Mouse (Mus musculus): ENCODE measurements at regions not wholly inside any gene's neighbourhood (a gene's known extent, or its start where the extent isn't known, plus 50 kb on each side); places are given as distances from the start of the nearest gene placed in this dataset.

GRCm38 (mm10) chr5:119739386-119739785, 68.9 kb downstream of the Tbx3 start:
- no peak for DNase-seq (ENCODE audit: low read depth)

- peak; percentile 66 for DNase-seq (ENCODE audit: low read depth)
Measured at GRCm38 (mm10) chr5:119741116-119741515, 70.6 kb downstream of the Tbx3 start.

DNA sequence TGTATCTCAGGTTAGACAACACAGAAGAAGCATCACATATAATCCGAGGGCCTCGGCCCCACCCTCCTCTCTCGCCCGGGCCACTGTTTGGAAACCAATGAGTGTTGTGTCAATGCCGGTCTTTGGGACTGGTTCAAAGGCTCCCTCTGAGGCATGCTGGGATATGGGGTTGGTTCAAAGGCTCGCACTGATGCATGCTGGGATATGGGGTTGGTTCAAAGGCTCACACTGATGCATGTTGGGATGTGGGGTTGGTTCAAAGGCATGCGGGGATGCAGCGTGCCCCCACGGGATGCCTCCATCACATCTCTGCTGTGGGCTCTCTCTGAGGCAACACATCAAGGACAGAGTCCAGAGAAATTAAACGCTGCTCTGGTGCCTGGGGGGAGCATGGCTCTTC, 73.3 kb downstream of the Tbx3 start:
- no peak for DNase-seq (ENCODE audit: low read depth)

- no peak for DNase-seq (ENCODE audit: low read depth)
Measured at GRCm38 (mm10) chr5:119747038-119747437, 76.6 kb downstream of the Tbx3 start.

DNA sequence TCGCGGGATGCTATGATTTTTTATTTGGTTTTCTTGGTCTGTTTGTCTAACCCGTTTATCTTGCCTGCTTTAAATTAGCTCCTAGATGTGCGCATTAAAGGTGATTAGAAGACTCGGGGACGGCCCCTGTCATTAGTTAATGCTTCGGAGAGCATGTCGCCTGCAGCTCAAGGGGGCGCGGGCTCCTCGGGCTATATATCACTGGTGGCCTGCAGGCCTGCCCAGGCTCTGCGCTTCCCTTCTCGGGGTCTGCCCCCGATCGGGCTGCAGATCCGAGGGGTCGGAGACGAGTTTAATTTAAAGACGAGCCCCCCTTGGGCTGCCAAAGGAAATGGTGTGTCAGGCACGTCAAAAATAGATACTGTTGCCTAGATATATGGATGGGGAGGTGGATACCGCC, 78.2 kb downstream of the Tbx3 start:
- DNase-seq (ENCODE audit: low read depth): no peak

DNA sequence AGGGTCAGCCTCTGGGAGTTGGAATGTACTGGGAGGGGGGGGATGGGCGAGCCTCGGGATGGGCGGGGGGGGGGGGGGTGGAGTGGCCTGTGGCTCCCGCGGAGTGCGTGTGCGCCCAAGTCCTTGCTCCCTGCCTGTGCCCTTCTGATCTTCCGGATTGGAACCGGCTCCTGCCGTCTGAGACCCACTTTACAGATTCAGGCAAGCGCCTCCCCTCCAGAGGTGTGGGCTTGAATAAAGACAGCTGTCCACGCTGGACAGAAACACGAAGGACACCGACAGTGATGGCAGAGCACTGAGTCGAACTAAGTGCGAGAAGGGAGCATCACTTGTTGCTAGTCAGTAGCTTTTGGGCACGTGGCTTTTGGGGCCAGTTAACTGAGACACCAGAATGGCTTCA, 78.7 kb downstream of the Tbx3 start:
- DNase-seq (ENCODE audit: low read depth): no peak

- DNase-seq (ENCODE audit: low read depth): no peak
Measured at GRCm38 (mm10) chr5:119755782-119756181, 76.7 kb upstream of the Tbx5 start.

GRCm38 (mm10) chr5:119758880-119759279, 73.6 kb upstream of the Tbx5 start:
- no peak for DNase-seq (ENCODE audit: low read depth)

DNA sequence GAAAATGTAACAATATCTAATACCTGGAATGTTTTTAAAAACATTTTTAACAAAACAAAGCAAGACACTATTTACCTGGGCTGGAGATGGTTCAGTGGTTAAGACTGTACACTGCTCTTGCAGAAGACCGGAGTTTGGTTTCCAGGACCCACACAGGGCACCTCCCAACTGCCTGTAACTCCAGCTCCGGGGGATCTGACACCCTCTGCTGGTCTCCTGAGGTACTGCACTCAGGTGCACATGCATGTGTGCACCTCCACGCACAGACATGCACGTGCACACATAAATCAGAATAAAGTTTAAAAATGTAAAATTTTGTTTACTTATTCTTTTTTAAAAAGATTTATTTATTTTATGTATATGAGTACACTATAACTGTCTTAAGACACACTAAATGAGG, 70.4 kb upstream of the Tbx5 start:
- DNase-seq (ENCODE audit: low read depth): no peak

DNA sequence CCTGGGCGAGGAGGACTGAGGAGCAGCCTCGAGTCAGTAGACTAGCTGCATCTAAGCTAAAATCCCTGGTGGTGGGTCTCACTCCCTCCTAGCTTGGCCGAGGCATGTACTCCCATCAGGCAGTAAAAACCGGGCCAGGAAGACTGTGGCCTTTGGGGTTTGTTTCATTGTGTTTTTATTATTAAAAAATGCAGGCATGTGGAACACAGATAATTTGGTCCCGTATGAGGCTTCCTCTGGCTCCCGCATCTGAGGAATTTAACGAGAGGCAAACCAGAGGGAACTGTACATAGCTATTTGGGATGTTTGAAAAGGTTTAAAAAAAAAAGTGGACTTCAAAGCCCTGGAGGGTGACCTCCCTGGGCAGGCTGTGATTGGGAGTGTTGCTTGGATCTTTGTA, 69.1 kb upstream of the Tbx5 start:
- DNase-seq (ENCODE audit: low read depth): no peak

DNA sequence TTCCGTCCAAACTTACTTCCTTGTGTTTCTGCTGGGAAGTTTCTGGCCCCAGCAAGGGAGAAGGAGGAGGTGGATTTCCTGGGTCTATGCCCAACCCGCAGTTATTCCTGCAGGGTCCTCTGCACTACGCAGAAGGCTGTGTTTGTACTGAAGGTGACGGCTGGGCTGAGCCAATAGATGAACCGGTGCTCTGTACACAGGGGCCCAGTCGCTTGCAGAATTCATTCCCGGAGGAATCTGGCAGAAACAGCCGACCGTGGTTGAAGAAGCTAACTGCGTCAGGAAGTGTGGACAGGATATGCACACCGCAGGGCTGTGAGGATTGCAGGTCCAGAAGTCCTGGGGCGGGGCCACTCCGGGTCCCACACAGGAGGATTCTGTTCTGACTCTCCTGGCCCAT, 66.1 kb upstream of the Tbx5 start:
- no peak for DNase-seq (ENCODE audit: low read depth)

DNA sequence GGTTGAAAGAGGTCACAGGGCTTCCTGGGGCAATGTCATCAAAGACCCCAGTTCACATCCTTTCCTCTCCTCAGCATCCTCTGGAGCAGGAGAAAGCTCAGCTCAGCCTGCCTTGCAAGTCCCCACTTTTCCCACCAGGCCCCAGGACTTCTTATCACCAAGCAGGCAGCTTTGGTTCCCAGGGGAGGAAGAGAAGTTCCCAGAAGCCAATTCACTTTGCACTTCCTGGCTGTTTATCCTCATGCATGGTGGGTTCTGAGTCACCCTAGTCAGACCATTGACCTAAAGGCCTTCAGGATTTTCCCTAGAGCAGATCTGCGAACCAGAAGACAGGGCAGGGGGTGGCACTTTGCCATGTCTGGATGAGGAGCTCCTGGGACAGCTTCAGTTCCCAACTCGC, 61.5 kb upstream of the Tbx5 start:
- no peak for DNase-seq (ENCODE audit: low read depth)

- DNase-seq (ENCODE audit: low read depth): no peak
Measured at GRCm38 (mm10) chr5:119776106-119776887, 56.2 kb upstream of the Tbx5 start.

- peak; percentile 7 for DNase-seq (ENCODE audit: low read depth)
Measured at GRCm38 (mm10) chr5:119777836-119778235, 54.6 kb upstream of the Tbx5 start.

DNA sequence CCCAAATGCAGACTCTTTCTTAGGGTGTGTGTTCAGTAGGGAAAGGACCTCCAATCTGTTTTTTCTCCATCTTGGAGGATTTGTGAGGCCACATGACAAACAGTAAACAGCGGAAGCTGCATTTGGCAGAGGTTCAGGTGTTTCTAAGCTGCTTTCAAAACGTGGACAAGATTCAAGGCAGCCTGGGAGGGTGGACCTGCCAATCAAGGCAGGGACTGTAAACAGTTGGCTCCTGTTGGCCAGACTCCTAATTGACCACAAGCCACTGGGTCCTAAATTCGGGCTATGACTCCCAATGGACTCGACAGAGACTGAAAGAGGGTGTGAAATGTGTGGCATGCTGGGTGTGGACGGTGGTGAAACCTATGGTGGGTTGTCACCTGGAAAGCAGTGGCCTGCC, 51.1 kb upstream of the Tbx5 start:
- DNase-seq (ENCODE audit: low read depth): no peak
